Mouse (Mus musculus) lung, postnatal 0 days (tissue): ENCODE results near the gene Prkg1. TPM values are rescaled to one million over a fixed set of nuclear protein-coding genes. Genes with fewer than 3 reads are reported as not detected.

Experiments
- ATAC-seq: fragments of 200-750 bp; cut with Nextera tagmentation; 2 replicates; pipeline ENCODE4 v1.8.0; 2017; ENCODE audit warnings: moderate library complexity
- DNase-seq: peaks from one replicate; pipeline ENCODE4 v3.0.0-alpha.2; 2016; ENCODE audit warnings: low spot score
- H3K27ac ChIP-seq: fragments of 300-500 bp; sonication (generic); 2 replicates; pipeline ENCODE4 v1.5.1; 2014; ENCODE audit warnings: antibody characterized with exemption, mild to moderate bottlenecking, low read length, mixed read lengths
- H3K27me3 ChIP-seq: fragments of 300-500 bp; sonication (generic); replicated peaks from 2 replicates; pipeline ENCODE4 v1.6.1; 2014; ENCODE audit warnings: low read length, mixed read lengths; ENCODE audit not compliant: insufficient read depth
- H3K36me3 ChIP-seq: fragments of 300-500 bp; sonication (generic); 2 replicates; pipeline ENCODE4 v1.6.1; 2014; ENCODE audit warnings: low read length, mixed read lengths; ENCODE audit not compliant: insufficient read depth
- H3K4me1 ChIP-seq: fragments of 300-500 bp; sonication (generic); 2 replicates; pipeline ENCODE4 v1.6.1; 2014; ENCODE audit warnings: antibody characterized with exemption, low read depth, low read length, mixed read lengths; ENCODE audit not compliant: insufficient read depth
- H3K4me2 ChIP-seq: fragments of 300-500 bp; sonication (generic); replicated peaks from 2 replicates; pipeline ENCODE4 v1.6.1; 2014; ENCODE audit warnings: low read depth, mild to moderate bottlenecking, low read length, moderate library complexity, mixed read lengths
- H3K4me3 ChIP-seq: fragments of 300-500 bp; sonication (generic); 2 replicates; pipeline ENCODE4 v1.5.1; 2014; ENCODE audit warnings: low read depth, low read length
- H3K9ac ChIP-seq: fragments of 300-500 bp; sonication (generic); replicated peaks from 2 replicates; pipeline ENCODE4 v1.6.1; 2014; ENCODE audit warnings: low read depth, mild to moderate bottlenecking
- H3K9me3 ChIP-seq: fragments of 300-500 bp; sonication (generic); 2 replicates; pipeline ENCODE4 v1.6.1; 2016; ENCODE audit warnings: low read length, mixed read lengths
- CTCF ChIP-seq: IDR thresholded peaks from 2 replicates; pipeline ENCODE4 v1.5.1; 2016; ENCODE audit warnings: antibody characterized with exemption, mild to moderate bottlenecking
- EP300 ChIP-seq: IDR thresholded peaks from 2 replicates; pipeline ENCODE4 v1.6.1; 2016; ENCODE audit warnings: antibody characterized with exemption, mild to moderate bottlenecking, control low read depth
- WGBS: fragments of 180-500 bp; shearing (Covaris S2); extraction: QIAGEN DNeasy Blood & Tissue Kit; methylation state at CpG from one replicate; pipeline ENCODE4 v1.1.7; 2014; 5-methylcytosine and 5-hydroxymethylcytosine counted together
- polyA plus RNA-seq: library from polyadenylated mRNA; unstranded; fragments of >200 nt; fragmentation: Nextera tagmentation; extraction: Ambion mirVana; gene quantifications from 2 replicates; pipeline ENCODE4 v1.2.1, GENCODE M21; 2015

The Prkg1 gene
- polyA plus RNA-seq, 1 experiment from 2014 or later, result 4.8 TPM

GRCm38 (mm10) chr19:30942369-30942992 is 822.4 kb downstream of the Prkg1 start:
- TF ChIP-seq EP300 (no peak), CTCF (no peak)
- DNase-seq (peak; percentile 7), ATAC-seq (peak; percentile 21; the same call in 1 of the 2 replicates)
- H3K9me3 ChIP-seq, result no peaks in the 10 kb centered on the region
- no peaks in the 10 kb centered on the region for H3K4me1 ChIP-seq
- H3K9ac ChIP-seq, result no peak overlapping the region
- no peak overlapping the region for H3K4me2 ChIP-seq
- 6% methylated on average over 5 of the region's 5 CpGs for WGBS
- H3K27me3 ChIP-seq, result no peaks in the 10 kb centered on the region
- no peaks in the 10 kb centered on the region for H3K36me3 ChIP-seq
- no peak overlapping the region for H3K27ac ChIP-seq
- H3K4me3 ChIP-seq, result no peak overlapping the region

- H3K36me3 ChIP-seq, result no peaks in the 10 kb centered on the region
- no peak overlapping the region for H3K27ac ChIP-seq
- no peaks in the 10 kb centered on the region for H3K4me1 ChIP-seq
- DNase-seq, result no peak
- H3K9me3 ChIP-seq, result no peaks in the 10 kb centered on the region
- no peak overlapping the region for H3K4me3 ChIP-seq
- no peaks in the 10 kb centered on the region for H3K27me3 ChIP-seq
- no peak overlapping the region for H3K9ac ChIP-seq
- no peak overlapping the region for H3K4me2 ChIP-seq
- TF ChIP-seq EP300 (no peak), CTCF (no peak)
- no peak for ATAC-seq
- 78% methylated on average over 2 of the region's 2 CpGs for WGBS
These were observed 826.8 kb downstream of the Prkg1 start for GRCm38 (mm10) chr19:30938058-30938457.

GRCm38 (mm10) chr19:30931469-30932192 is 833.2 kb downstream of the Prkg1 start:
- no peak for DNase-seq
- Histone ChIP-seq H3K27me3 (no peaks in the 10 kb centered on the region), H3K4me1 (no peaks in the 10 kb centered on the region), H3K36me3 (no peaks in the 10 kb centered on the region), H3K27ac (no peak overlapping the region), H3K9ac (no peak overlapping the region), H3K4me2 (no peak overlapping the region), H3K9me3 (no peaks in the 10 kb centered on the region), H3K4me3 (no peak overlapping the region)
- 87% methylated on average over 5 of the region's 5 CpGs for WGBS
- no peak for ATAC-seq
- TF ChIP-seq EP300 (no peak), CTCF (no peak)

GRCm38 (mm10) chr19:30924032-30924431 is 840.8 kb downstream of the Prkg1 start:
- DNase-seq, result peak; percentile 6
- ATAC-seq, result no peak
- no peak overlapping the region for H3K9ac ChIP-seq
- H3K36me3 ChIP-seq, result no peaks in the 10 kb centered on the region
- no peak overlapping the region for H3K4me3 ChIP-seq
- no peaks in the 10 kb centered on the region for H3K9me3 ChIP-seq
- H3K4me2 ChIP-seq, result no peak overlapping the region
- 34% methylated on average over 1 of the region's 1 CpGs for WGBS
- H3K27ac ChIP-seq, result no peak overlapping the region
- no peaks in the 10 kb centered on the region for H3K4me1 ChIP-seq
- TF ChIP-seq CTCF, result no peak
- no peak for TF ChIP-seq EP300
- H3K27me3 ChIP-seq, result no peaks in the 10 kb centered on the region

- no peak for DNase-seq
- no peaks in the 10 kb centered on the region for H3K27me3 ChIP-seq
- H3K27ac ChIP-seq, result no peak overlapping the region
- no peaks in the 10 kb centered on the region for H3K36me3 ChIP-seq
- H3K9ac ChIP-seq, result no peak overlapping the region
- no peaks in the 10 kb centered on the region for H3K4me1 ChIP-seq
- no peak for ATAC-seq
- no peak overlapping the region for H3K4me3 ChIP-seq
- H3K4me2 ChIP-seq, result no peak overlapping the region
- H3K9me3 ChIP-seq, result no peaks in the 10 kb centered on the region
- no peak for TF ChIP-seq CTCF
- no peak for TF ChIP-seq EP300
These were observed 862.5 kb downstream of the Prkg1 start for GRCm38 (mm10) chr19:30902290-30902689.

- TF ChIP-seq CTCF (no peak), EP300 (no peak)
- Histone ChIP-seq H3K36me3 (no peaks in the 10 kb centered on the region), H3K4me2 (no peak overlapping the region), H3K27ac (no peak overlapping the region), H3K4me1 (no peaks in the 10 kb centered on the region), H3K9ac (no peak overlapping the region), H3K4me3 (no peak overlapping the region), H3K27me3 (no peaks in the 10 kb centered on the region), H3K9me3 (no peaks in the 10 kb centered on the region)
- DNase-seq (no peak), ATAC-seq (no peak)
- 75% methylated on average over 3 of the region's 3 CpGs for WGBS
These were observed 863.8 kb downstream of the Prkg1 start for GRCm38 (mm10) chr19:30901025-30901424.
